Mouse (Mus musculus): ENCODE measurements around the gene Acot13.
A peak's percentile ranks its signal among the peaks of the same experiment; 100 is the strongest.

Gene Acot13

GRCm38 (mm10) chr13:24826116-24826515 lies 5.2 kb downstream of the Acot13 start:
- DNase-seq: no peak

- DNase-seq: no peak
Measured at GRCm38 (mm10) chr13:24825587-24825986, 5.8 kb downstream of the Acot13 start.

GRCm38 (mm10) chr13:24824647-24825046 lies 6.7 kb downstream of the Acot13 start:
- DNase-seq: no peak

- DNase-seq: no peak
Measured at GRCm38 (mm10) chr13:24822663-24823343, 8.5 kb downstream of the Acot13 start.

GRCm38 (mm10) chr13:24819931-24820330 lies 11.4 kb downstream of the Acot13 start:
- DNase-seq: no peak

GRCm38 (mm10) chr13:24816125-24817092 lies 14.9 kb downstream of the Acot13 start:
- peak in 1 of 2 experiments; percentile 4 for DNase-seq

- no peak for DNase-seq
Measured at GRCm38 (mm10) chr13:24814616-24815015, 16.7 kb downstream of the Acot13 start.

- no peak for DNase-seq
Measured at GRCm38 (mm10) chr13:24812521-24812920, 18.8 kb downstream of the Acot13 start.

- DNase-seq: no peak
Measured at GRCm38 (mm10) chr13:24806079-24806478, 25.3 kb downstream of the Acot13 start.

- no peak for DNase-seq
Measured at GRCm38 (mm10) chr13:24803196-24803595, 28.1 kb downstream of the Acot13 start.

GRCm38 (mm10) chr13:24802131-24802691 lies 29.1 kb downstream of the Acot13 start:
- DNase-seq: peak; percentile 61 to 62

- peak; percentile 78 to 83 for DNase-seq
Measured at GRCm38 (mm10) chr13:24801308-24801921, 29.9 kb downstream of the Acot13 start, which contains the start of gene BC005537. TSS of gene BC005537 (plus strand) at chr13:24801657.

- peak; percentile 99 to 100 for DNase-seq
Measured at GRCm38 (mm10) chr13:24800674-24801307, 30.5 kb downstream of the Acot13 start.

GRCm38 (mm10) chr13:24799925-24800673 lies 31.2 kb downstream of the Acot13 start:
- peak; percentile 28 to 40 for DNase-seq

GRCm38 (mm10) chr13:24799378-24799777 lies 32.0 kb downstream of the Acot13 start:
- no peak for DNase-seq

GRCm38 (mm10) chr13:24798686-24799085 lies 32.7 kb downstream of the Acot13 start:
- no peak for DNase-seq

GRCm38 (mm10) chr13:24792411-24793045 lies 38.8 kb downstream of the Acot13 start:
- no peak for DNase-seq

GRCm38 (mm10) chr13:24791349-24791748 lies 40.0 kb downstream of the Acot13 start:
- DNase-seq: no peak

- no peak for DNase-seq
Measured at GRCm38 (mm10) chr13:24787477-24787876, 43.9 kb downstream of the Acot13 start.

- DNase-seq: peak; percentile 39 to 47
Measured at GRCm38 (mm10) chr13:24786014-24786490, 45.3 kb downstream of the Acot13 start.

GRCm38 (mm10) chr13:24781916-24782315 lies 49.4 kb downstream of the Acot13 start:
- DNase-seq: no peak

All from B cell, adult 2 months (primary cell).